Comparison of ENCODE assay signal across 8 mouse cellular contexts in genomic region chr6:37593033-37593374, GRCm38 (mm10).
A peak's percentile ranks its signal among the peaks of the same experiment; 100 is the strongest.
DNase-seq lines count a peak whose midpoint lies in the region; ATAC-seq lines count a peak whose summit lies in the region.

No protein-coding gene starts in this region.

- H3K27ac ChIP-seq in liver, embryonic 13.5 days: peak overlapping the region; percentile 23; the same call in 1 of the 2 replicates
- peak overlapping the region; percentile 70 for H3K27ac ChIP-seq in hindbrain, embryonic 16.5 days (ENCODE audit: low read depth, low read length)
- H3K27ac ChIP-seq in neural tube, embryonic 15.5 days (replicated peaks): peak overlapping the region; percentile 77

- H3K9ac ChIP-seq in liver, embryonic 13.5 days: no peak overlapping the region
- H3K9ac ChIP-seq in hindbrain, embryonic 16.5 days (ENCODE audit: low read depth, low read length): no peak overlapping the region
- no peak overlapping the region for H3K9ac ChIP-seq in neural tube, embryonic 15.5 days (replicated peaks)

- peaks cover 11% of the 10 kb centered on the region for H3K4me1 ChIP-seq in liver, embryonic 13.5 days (replicated peaks)
- H3K4me1 ChIP-seq in hindbrain, embryonic 16.5 days (ENCODE audit: control insufficient read depth, insufficient read depth, low read depth, low read length): peaks cover 14% of the 10 kb centered on the region
- peaks cover 26% of the 10 kb centered on the region for H3K4me1 ChIP-seq in neural tube, embryonic 15.5 days

- no peak overlapping the region for H3K4me2 ChIP-seq in liver, embryonic 13.5 days
- H3K4me2 ChIP-seq in hindbrain, embryonic 16.5 days (ENCODE audit: low read length): peak overlapping the region; percentile 35
- peak overlapping the region; percentile 36; the same call in 1 of the 2 replicates for H3K4me2 ChIP-seq in neural tube, embryonic 15.5 days

- H3K36me3 ChIP-seq in liver, embryonic 13.5 days: no peaks in the 10 kb centered on the region
- H3K36me3 ChIP-seq in hindbrain, embryonic 16.5 days (ENCODE audit: control insufficient read depth, insufficient read depth, low read length): no peaks in the 10 kb centered on the region
- no peaks in the 10 kb centered on the region for H3K36me3 ChIP-seq in neural tube, embryonic 15.5 days

- H3K27me3 ChIP-seq in liver, embryonic 13.5 days: no peaks in the 10 kb centered on the region
- H3K27me3 ChIP-seq in hindbrain, embryonic 16.5 days (replicated peaks; ENCODE audit: control insufficient read depth, insufficient read depth, low read length): no peaks in the 10 kb centered on the region
- no peaks in the 10 kb centered on the region for H3K27me3 ChIP-seq in neural tube, embryonic 15.5 days (replicated peaks)

- H3K4me3 ChIP-seq in liver, embryonic 13.5 days (replicated peaks): no peak overlapping the region
- no peak overlapping the region for H3K4me3 ChIP-seq in hindbrain, embryonic 16.5 days (ENCODE audit: low read length)
- H3K4me3 ChIP-seq in neural tube, embryonic 15.5 days (replicated peaks): no peak overlapping the region

- no peak for ATAC-seq in liver, embryonic 13.5 days (ENCODE audit: low read depth)
- no peak for ATAC-seq in hindbrain, embryonic 16.5 days
- no peak for ATAC-seq in neural tube, embryonic 15.5 days (ENCODE audit: low FRiP score)
- no peak for ATAC-seq in megakaryocyte, adult 5-6 weeks (ENCODE audit: poor library complexity, severe bottlenecking)

- DNase-seq in embryo, embryonic 11 days: peak; percentile 47
- DNase-seq in embryo, embryonic 9.5 days (ENCODE audit: extremely low spot score): no peak
- DNase-seq in liver, embryonic 13.5 days: no peak
- no peak for DNase-seq in liver
- DNase-seq in thymus, postnatal 14 days: no peak

- WGBS in liver, embryonic 13.5 days (ENCODE audit: insufficient replicate concordance): 67% methylated on average over 6 of the region's 6 CpGs
- 24% methylated on average over 6 of the region's 6 CpGs for WGBS in hindbrain, embryonic 16.5 days
- WGBS in neural tube, embryonic 15.5 days: 26% methylated on average over 6 of the region's 6 CpGs

- no peaks in the 10 kb centered on the region for H3K9me3 ChIP-seq in liver, embryonic 13.5 days (replicated peaks)
- H3K9me3 ChIP-seq in hindbrain, embryonic 16.5 days (ENCODE audit: control insufficient read depth, low read length): no peaks in the 10 kb centered on the region
- H3K9me3 ChIP-seq in neural tube, embryonic 15.5 days (replicated peaks): no peaks in the 10 kb centered on the region

Comparison
In these comparisons a context has a peak if more than half of its experiments do, and no peak if none do; other contexts are left out.
1. H3K27ac ChIP-seq: peak in every context shown above with its lines; median percentile 77 in neural tube, embryonic 15.5 days; 70 in hindbrain, embryonic 16.5 days; 23 in liver, embryonic 13.5 days.